Comparison of ENCODE assay signal across 8 mouse cellular contexts in genomic region chr10:77021399-77022052, GRCm38 (mm10). TPM values are rescaled to one million over a fixed set of nuclear protein-coding genes. Genes with fewer than 3 reads are reported as not detected.
DNase-seq lines count a peak whose midpoint lies in the region; ATAC-seq lines count a peak whose summit lies in the region.

No protein-coding gene starts in this region.

- peak; percentile 68 for DNase-seq in T-cell, adult 2 months (ENCODE audit: low spot score)
- DNase-seq in cerebellum, postnatal 25 days: peak; percentile 88 to 90
- peak; percentile 81 to 87 for DNase-seq in frontal cortex, postnatal 36 days (ENCODE audit: low spot score in 2 of 2)
- peak; percentile 84 for DNase-seq in hindbrain, embryonic 14.5 days (ENCODE audit: low spot score)
- peak; percentile 77 to 79 for DNase-seq in layer of hippocampus, postnatal 25 days (ENCODE audit: extremely low spot score in 1 of 2, low spot score in 1 of 2)
- peak; percentile 83 for DNase-seq in lung, postnatal 36 days
- peak; percentile 92 for DNase-seq in retina, postnatal 1 day
- peak; percentile 84 for DNase-seq in thymus, postnatal 4 days

- H3K27me3 ChIP-seq in hindbrain, embryonic 14.5 days (ENCODE audit: control insufficient read depth, insufficient read depth, low read length): no peaks in the 10 kb centered on the region

- no peaks in the 10 kb centered on the region for H3K36me3 ChIP-seq in hindbrain, embryonic 14.5 days (replicated peaks; ENCODE audit: control insufficient read depth, insufficient read depth)

- H3K4me3 ChIP-seq in hindbrain, embryonic 14.5 days (replicated peaks; ENCODE audit: low read length): no peak overlapping the region

- H3K27ac ChIP-seq in hindbrain, embryonic 14.5 days: no peak overlapping the region

- WGBS in hindbrain, embryonic 14.5 days: 41% methylated on average over 17 of the region's 17 CpGs

- H3K9me3 ChIP-seq in hindbrain, embryonic 14.5 days (ENCODE audit: control insufficient read depth, low read length): no peaks in the 10 kb centered on the region

- ATAC-seq in hindbrain, embryonic 14.5 days (ENCODE audit: low FRiP score): peak; percentile 61; the same call in 1 of the 2 replicates

- 0 out of 2 replicates have a peak overlapping the region, but pooled peaks have one; percentile 3 for H3K9ac ChIP-seq in hindbrain, embryonic 14.5 days

- peak overlapping the region; percentile 38 for H3K4me2 ChIP-seq in hindbrain, embryonic 14.5 days (replicated peaks)

- no peaks in the 10 kb centered on the region for H3K4me1 ChIP-seq in hindbrain, embryonic 14.5 days (replicated peaks; ENCODE audit: control insufficient read depth, insufficient read depth, low read length)

RNA-seq across cellular contexts. Expression of gene Slc19a1, which starts 10.5 kb away (rescaled TPM):
- 42.1 and 42.4 TPM in 2 replicates for polyA plus RNA-seq in hindbrain, embryonic 14.5 days (2014; fragmentation: Nextera tagmentation; extraction: Ambion mirVana)
- total RNA-seq in layer of hippocampus, postnatal 25 days (2021): 10 to 100 TPM; 20.9 to 23.1 TPM

RNA-seq across cellular contexts. Expression of gene Pcbp3, which starts 59.8 kb away (rescaled TPM):
- 45.2 and 45.3 TPM in 2 replicates for polyA plus RNA-seq in hindbrain, embryonic 14.5 days (2014; fragmentation: Nextera tagmentation; extraction: Ambion mirVana)
- total RNA-seq in layer of hippocampus, postnatal 25 days (2021): 10 to 100 TPM; 63.6 to 66.6 TPM
